Mouse (Mus musculus): ENCODE results near the gene Cenpx.
"Not testable (repeated sequence)": the region's sequence is repeated elsewhere in the genome, so short reads cannot be mapped to it uniquely, and the experiment has no call there.

Cenpx gene

DNA sequence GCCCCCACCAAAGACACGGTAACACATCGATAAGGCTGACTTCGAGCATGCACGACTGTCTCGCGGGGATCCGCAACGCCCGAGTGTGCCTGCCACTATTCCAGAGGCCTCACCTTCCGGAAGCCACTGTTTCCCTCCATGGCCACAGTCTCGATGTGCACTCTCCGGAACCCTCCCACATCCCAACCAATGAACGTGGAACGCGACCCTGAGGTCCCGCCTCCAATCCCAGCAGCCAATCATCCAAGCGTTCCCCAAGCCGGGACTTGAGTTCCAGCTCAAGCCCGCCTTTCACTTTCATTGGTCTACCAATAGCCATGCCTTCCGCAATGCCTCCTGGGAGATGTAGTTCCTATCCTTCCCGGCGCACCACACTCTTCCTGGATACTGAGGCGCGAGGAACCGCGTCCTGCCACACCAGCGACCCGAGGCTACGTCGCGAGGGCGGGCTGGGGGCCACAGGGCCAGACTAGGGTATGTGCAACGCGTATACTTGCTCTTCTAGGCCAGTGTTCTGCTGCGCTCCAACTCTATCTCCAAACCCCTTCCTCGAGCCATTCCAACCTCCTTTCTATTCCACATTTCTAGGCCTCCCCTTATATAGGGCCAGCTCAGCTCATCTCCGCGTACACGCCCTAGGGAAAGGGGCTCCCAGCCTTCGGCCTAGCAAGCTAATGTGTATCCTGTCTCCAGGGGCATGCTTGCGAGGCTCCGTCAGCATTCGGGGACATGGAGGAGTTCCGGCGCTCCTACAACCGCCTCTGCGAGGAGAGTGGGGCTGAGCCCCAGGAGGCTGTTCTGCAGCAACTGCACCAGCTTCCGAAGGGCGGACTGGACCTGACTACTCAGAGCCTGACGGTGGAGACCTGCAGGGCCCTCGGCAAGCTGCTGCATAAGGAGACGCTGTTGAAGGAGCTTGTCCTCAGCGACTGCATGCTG is at the start of gene Cenpx, which contains the start of gene Lrrc45:
TSS of gene Cenpx (minus strand) at position 159 of the 939 bp plus-strand sequence.
TSS of gene Lrrc45 (plus strand) at position 346 of the 939 bp plus-strand sequence.
- peak; percentile 93 to 94 for DNase-seq (ENCODE audit: low read depth in 2 of 2, low spot score in 2 of 2)

DNA sequence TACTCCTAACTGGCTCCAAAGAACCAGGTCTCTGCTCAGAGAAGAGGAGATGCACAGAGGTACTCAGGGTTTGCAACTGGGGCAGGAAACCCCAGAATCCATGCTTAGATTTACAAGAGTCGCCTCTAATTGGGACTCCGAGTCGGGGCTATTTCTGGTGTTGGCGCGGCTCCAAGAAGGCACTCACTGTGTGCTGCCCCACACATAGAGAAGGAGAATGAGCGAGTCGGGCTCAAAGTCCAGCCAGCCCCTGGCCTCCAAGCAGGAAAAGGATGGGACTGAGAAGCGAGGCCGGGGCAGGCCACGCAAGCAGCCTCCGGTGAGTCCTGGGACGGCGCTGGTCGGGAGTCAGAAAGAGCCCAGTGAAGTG is 49.1 kb upstream of the Cenpx start, which contains the start of gene Hmga1b:
TSS of gene Hmga1b (plus strand) at position 123 of the 370 bp plus-strand sequence.
- not testable (repeated sequence) for DNase-seq (ENCODE audit: low read depth in 2 of 2, low spot score in 2 of 2)

DNA sequence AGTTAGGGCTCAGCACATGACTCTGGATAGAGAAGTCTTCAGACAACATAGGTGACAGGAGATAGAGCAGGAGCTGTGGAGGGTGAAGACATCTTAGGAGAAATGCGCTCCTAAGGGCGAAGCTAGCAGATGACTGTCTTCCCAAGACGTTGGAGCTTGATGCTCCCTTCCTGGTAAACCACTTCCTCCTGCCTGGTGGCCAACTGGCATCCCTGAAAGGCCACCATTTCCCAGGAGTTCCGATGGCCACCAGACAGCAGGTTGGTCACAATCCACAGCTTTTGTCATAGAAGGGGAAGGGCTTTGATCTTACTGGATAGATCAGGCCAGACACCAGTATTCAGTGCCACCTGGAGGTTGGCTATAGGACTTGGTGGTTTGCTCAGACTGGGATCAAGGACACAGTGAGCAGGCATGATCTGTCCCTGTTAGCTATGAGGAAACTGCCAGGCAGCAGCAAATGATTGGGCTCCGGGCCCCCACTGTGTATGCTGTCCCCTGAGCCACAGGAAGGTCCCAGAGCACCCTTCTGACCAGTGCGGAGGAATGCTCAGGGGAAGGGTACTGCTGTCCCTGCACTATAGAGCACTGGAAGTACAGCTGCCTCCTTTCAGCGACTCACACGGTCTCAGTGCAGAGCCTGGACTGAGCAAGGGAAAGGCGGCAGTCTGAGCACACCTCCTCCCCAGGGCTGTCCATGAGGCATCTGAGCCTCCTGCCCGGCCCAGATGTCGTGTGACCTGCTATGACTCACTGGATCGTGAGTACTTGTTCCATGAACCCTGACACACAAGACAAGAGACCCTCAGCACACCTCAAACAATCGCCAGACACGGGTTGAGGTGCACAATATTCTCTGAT is 48.5 kb upstream of the Cenpx start:
- no peak for DNase-seq (ENCODE audit: low read depth in 2 of 2, low spot score in 2 of 2)

DNA sequence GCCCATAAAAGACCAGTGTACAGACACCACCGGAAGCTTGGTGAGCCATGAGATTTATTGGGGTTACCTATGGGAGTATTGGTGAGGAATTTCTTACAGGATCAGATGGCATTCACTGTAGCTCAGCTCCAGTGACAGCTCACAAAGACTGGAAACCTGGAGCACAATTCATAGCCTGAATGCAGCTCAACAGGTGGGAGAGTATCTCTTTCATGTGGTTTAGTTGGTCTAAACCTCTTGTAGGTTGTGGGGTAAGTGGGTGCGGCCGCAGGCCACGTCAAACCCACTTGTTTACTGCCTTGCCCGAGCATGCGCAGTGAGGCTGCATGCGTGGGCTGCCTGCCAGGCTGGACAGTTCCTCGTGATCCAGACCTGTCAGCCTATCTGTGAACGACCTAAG is 46.7 kb upstream of the Cenpx start:
- peak in 1 of 2 experiments; percentile 37 for DNase-seq (ENCODE audit: low read depth in 2 of 2, low spot score in 2 of 2)

DNA sequence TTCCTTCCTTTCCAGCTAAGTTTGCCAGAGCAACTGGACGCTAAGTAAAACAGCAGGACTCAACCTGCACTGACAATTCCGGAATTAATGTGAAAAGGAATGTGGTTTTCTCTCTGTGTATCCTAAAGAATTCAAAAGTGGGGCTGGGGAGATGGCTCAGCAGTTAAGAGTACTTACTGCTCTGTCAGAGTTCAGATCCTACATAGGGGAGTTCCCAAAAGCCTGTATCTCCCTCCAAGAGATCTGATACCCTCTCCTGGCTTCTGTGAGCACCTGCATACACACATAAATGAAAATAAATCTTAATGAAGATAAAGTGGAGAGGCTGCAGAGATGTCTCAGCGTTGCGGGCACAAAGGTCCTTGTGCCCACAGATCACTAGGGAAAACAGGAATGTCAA is 38.1 kb upstream of the Cenpx start:
- DNase-seq (ENCODE audit: low read depth in 2 of 2, low spot score in 2 of 2): no peak

DNA sequence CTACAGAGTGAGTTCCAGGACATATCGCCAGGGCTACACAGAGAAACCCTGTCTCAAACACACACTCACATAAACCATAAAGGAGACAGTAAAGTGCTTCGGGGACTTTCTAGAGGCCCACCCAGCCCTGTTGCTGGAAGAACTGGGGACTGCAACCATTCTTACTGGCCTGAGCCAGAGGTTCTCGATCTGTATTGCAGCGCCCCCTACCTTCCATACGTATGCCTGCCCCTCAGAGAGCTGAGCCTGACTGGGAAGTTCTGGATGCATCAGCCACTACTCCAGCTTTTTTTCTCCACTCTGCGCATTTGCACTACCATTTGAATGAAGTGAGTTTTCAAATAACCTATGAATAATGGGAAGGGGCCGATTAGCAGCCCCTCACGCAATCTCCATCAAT is 35.9 kb upstream of the Cenpx start:
- DNase-seq (ENCODE audit: low read depth in 2 of 2, low spot score in 2 of 2): peak; percentile 26 to 47

DNA sequence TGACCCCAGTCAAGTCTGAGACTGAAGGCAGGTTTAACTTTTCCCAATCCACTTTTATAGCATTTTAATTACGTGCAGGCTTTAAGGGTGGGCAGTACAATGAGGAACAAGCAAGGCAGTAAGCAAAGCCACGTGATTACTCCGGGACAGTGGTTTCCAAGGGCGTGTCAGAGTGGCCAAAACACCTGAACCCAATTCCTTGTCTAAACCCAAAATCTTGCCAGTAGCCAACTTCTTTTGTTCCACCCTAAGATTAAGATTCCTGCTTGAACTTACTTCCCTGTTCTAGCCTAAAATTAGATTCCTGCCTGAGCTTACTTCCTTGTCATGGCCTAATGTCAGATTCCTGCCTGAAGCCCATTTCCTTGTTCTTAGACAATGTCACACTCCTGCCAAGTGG is 34.4 kb upstream of the Cenpx start:
- DNase-seq (ENCODE audit: low read depth in 2 of 2, low spot score in 2 of 2): no peak

DNA sequence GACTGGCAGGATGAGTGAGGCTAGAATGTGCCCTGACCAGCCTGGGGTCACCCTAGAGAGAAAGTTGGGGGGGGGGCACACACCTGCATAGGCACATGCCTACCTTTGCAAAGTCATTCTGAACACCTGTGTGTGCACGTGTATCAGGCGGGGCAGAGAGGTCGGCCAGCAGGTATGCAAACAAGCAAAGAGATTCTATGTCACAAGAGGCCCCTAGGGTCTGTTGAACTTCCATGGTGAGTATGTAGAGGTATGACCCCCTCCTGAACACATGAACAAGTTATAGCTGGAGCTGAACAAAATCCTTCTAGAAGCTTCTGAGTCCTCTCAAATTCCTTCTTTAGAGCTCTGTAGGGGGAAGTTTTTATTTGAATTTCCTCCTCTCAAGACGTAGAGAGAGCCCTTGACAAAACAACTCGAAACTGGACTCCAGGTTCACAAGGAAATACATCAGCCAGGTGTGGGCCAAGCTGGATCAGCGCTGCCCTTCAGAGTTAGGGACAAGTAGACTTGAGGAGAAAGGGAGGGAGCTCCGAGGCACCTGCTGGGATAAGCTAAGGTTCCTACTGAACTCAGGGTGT is 30.7 kb upstream of the Cenpx start:
- no peak for DNase-seq (ENCODE audit: low read depth in 2 of 2, low spot score in 2 of 2)

DNA sequence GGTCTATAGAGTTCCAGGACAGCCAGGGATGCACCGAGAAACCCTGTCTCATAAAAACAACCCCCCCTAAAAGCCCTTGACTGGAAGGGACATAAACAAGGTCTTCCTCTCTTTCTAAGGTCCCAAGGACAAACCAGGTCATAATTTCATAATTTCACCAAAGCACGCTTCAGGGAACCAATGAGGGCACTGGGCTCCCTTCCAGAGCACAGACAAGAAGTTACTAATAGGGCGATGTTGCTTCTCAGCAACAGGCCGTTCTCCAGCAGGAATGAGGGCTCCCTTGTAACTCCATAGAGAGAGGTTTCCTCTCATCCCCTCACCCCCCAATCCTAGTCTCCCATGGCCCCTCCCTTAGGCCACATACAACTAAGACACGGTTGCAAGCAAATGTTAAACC is 27.4 kb upstream of the Cenpx start:
- DNase-seq (ENCODE audit: low read depth in 2 of 2, low spot score in 2 of 2): no peak

DNA sequence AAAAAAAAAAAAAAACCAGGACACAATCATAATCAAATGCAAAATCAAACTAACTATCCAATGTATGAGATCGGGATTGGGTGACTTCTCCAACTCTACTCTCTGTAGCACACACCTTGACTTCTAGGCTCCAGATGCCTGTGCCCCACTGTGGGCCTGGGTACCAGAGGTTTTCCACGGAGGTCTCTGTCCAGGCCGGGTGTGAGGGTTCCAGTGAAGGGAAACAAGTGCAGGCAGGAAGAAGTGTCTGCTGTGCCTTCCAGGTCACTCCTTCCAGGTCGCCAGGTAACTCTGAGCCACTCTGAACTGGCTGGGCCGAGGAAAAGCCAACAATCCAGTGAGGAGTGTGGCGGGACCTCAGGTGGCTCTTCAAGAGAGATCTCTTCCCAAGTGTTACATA is 22.9 kb upstream of the Cenpx start:
- DNase-seq (ENCODE audit: low read depth in 2 of 2, low spot score in 2 of 2): no peak

DNA sequence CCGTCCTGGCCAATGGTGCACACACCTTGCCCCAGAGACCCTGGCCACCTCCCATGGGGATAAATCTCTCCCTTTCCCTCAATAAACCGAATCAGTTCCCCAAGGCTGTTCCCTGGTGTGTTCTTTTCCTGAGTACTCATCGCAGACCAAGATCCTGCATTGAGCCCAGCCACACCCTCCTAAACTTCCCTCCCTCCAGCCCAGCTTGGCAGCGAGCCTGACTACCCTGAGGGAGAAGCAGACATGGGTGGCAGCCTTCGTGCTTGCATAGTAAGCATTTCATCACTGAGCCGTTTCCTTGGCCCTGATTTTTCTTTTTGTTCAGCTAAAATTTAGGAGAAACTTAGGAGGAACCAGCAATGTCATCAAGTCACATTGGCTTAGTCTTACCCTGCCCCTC is 20.0 kb upstream of the Cenpx start:
- no peak for DNase-seq (ENCODE audit: low read depth in 2 of 2, low spot score in 2 of 2)

DNA sequence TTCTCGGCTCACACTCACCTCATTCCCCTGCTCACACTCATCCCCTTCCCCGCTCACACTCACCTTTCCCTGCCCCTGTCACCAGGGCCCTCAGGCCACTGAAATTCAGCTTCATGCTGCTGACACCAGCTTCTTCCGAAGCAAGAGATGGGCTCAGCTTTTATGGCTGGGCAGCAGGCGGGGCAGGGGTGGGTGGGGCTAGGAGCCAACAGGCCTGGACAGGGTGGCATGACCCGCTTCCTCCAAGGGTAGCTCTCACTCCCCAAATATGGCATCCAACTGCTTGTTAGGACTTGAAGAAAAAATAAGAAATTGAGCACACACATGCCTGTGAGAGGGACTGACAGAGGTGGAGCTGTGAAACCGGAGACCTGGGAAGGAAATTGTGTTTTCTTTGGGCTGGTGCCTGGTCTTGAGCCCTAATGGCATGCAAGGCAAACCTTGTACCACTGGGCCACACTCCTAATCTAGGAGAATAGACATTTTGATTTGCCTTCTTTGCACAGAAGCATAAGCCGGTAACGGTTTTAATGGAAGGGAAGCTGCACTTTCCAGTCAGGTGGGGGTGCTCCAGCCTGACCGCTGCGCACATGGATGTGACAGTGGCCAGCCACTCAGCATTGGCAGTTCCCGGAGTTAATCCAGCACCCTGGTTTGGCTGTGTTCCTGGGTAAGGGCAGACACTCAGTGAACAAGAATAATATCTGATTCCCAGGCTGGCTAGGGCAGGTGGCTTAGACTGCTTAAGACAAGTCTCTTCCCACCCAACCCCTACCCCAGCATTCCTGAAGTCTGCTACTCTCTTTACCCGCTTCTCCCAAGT is 18.5 kb upstream of the Cenpx start, which contains the start of gene Cbr2:
TSS of gene Cbr2 (minus strand) at position 257 of the 823 bp plus-strand sequence.
- no peak for DNase-seq (ENCODE audit: low read depth in 2 of 2, low spot score in 2 of 2)

DNA sequence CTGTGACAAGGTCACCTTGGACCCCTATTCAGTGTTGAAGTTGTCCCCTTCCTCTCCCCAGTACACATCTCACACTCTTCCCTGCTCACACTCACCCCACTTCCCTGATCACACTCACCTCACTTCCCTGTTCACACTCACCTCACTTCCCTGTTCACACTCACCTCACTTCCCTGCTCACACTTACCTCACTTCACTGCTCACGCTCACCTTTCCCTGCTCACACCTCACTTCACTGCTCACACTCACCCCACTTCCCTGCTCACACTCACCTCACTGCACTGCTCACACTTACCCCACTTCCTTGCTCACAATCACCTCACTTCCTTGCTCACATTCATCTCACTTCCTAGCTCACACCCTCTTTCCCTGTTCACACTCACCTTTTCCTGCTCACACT is 17.9 kb upstream of the Cenpx start:
- no peak for DNase-seq (ENCODE audit: low read depth in 2 of 2, low spot score in 2 of 2)

DNA sequence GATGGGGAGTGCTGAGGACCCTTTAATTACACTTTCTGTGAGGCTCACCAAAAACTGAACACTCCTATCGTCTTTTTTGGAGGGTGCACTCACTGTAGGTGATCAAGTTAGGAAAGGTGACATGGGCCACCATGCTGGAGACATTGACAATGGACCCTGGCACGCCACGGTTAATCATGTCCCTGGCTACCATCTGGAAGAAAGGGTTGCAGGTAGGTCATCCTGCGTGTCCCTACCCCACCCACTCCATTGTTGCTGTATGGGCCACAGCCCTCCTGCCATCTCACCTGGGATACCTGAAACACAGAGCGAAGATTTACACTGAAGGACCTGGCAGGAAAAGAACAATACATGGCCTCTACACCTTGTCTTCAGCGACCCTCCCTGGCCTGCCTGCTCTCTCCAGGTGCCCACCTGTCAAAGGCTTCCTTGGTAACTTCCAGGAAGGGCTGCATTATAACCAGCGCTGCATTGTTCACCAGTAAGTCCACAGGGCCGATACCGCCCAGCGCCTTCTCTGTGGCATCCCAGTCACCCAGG is 16.9 kb upstream of the Cenpx start:
- DNase-seq (ENCODE audit: low read depth in 2 of 2, low spot score in 2 of 2): no peak

DNA sequence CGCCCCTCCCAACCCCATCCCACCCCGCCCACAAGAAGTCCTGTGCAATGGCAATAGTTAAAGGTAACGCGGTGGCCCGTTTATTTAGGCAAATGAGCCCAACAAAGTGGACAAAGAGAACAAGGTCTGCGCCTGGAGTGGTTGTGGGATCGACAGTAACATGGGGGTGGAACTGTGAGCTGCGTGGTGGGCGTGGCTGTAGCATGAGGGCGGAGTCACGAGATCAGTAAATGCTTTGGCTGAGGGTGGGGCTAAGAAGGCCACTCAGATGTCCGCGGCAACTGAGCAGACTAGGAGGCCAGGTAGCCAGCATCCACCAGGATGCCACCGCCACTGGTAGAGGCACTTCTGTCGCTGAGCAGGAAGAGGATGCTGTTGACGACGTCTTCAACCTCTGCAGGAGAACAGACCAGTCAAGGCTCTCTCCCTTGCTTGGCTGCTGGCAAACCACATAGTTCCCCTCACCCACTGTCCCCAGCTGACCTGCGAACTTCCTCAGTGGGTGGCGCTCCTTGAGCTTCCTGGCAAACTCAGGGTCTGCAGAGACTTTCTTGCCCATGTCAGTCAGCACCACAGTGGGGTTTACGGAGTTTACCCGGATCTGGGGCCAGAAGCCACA is 16.0 kb upstream of the Cenpx start:
- not testable (repeated sequence) for DNase-seq (ENCODE audit: low read depth in 2 of 2, low spot score in 2 of 2)

DNA sequence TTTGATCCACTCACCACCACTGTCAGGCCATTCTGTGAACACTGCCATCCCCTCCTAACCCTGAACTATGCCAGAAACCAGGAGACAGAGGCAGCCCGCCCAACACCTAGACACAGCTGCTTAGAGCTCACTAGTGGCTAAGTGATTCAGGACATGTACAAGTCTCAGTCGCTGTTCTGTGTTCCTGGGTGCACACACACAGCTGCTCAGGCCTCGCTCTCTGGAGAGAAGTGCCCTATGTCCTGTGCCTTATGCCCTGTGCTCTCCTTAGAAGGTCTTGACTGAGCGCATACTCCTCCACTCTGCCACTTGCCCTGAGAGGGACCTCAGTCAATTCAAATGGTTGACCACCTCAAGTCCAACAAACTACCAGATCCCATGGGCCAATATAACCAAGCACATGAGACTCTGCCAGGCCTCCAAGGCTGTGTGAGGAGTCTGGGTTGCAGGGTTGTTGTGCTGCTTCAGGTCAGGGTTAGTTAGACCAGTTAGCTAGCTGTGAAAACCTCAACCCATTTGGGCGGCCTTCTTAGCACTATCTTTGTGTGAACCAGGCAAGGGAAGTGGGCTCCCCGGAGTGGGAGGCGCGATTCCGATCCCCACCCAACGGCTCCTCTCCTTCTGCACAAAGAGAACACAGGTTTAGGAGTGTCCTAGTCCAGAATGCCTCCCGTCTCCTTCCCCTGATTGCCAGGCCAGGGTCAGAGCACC is 15.1 kb upstream of the Cenpx start:
- DNase-seq (ENCODE audit: low read depth in 2 of 2, low spot score in 2 of 2): no peak

DNA sequence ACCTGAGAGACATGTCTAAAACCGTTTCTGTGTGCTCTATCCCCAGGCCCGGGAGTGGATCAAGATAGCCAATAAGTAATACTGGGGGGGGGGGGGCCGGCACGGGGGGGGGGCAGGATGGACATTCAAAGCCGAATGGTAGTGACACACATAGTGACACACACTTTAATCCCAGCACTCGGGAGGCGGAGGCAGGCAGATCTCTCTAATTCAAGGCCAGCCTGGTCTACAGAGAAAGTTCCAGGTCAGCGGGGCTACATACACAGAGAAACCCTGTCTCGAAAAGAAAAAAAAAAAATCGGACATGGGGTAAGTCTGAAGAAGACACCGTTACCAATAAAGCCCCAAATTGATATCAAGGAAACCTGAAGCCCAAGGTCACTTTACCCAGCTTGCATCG is 14.0 kb upstream of the Cenpx start:
- no peak for DNase-seq (ENCODE audit: low read depth in 2 of 2, low spot score in 2 of 2)

DNA sequence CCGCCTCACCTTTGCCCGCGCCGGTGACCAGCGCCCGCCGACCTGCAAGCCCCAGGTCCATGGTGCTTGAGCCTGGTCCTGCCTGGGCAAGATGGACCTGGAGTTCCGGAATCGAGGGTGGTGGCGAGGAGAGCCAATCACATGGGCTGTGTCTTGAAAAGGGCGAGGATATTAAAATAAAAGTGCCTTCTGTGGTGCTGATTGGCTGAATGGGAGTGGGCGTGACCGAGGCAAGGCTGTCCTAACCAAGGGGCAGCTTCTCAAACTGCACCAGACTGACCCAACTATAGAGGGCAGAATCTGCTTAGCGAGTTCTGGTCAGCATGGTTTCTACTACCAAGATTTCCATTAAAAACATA is 13.6 kb upstream of the Cenpx start, which contains the start of gene Dcxr:
TSS of gene Dcxr (minus strand) at position 113 of the 359 bp plus-strand sequence.
- DNase-seq (ENCODE audit: low read depth in 2 of 2, low spot score in 2 of 2): no peak

All from CD8-positive naive resting alpha-beta T cell, adult 2 months (primary cell).